Mouse (Mus musculus) forebrain, postnatal 0 days (tissue): ENCODE data around the gene Npb. TPM values are rescaled to one million over a fixed set of nuclear protein-coding genes. Genes with fewer than 3 reads are reported as not detected.
A peak's percentile ranks its signal among the peaks of the same experiment; 100 is the strongest.
"Not testable (repeated sequence)": the region's sequence is repeated elsewhere in the genome, so short reads cannot be mapped to it uniquely, and the experiment has no call there.

ENCODE experiments used
- ATAC-seq: fragments of 200-750 bp; cut with Nextera tagmentation; 2 replicates; pipeline ENCODE4 v1.8.0; 2017; ENCODE audit warnings: mild to moderate bottlenecking, moderate library complexity
- DNase-seq: peaks from one replicate; pipeline ENCODE4 v3.0.0-alpha.2; 2015
- H3K27ac ChIP-seq: fragments of 300-500 bp; sonication (generic); 2 replicates; pipeline ENCODE4 v1.5.1; 2014; ENCODE audit warnings: low read depth, mild to moderate bottlenecking, antibody characterized with exemption, low read length, moderate library complexity, mixed read lengths
- H3K27me3 ChIP-seq: fragments of 300-500 bp; sonication (generic); 2 replicates; pipeline ENCODE4 v1.6.1; 2014; ENCODE audit warnings: mild to moderate bottlenecking, low read length, mixed read lengths; ENCODE audit not compliant: insufficient read depth
- H3K36me3 ChIP-seq: fragments of 300-500 bp; sonication (generic); 2 replicates; pipeline ENCODE4 v1.6.1; 2014; ENCODE audit warnings: mild to moderate bottlenecking, moderate library complexity; ENCODE audit not compliant: insufficient read depth
- H3K4me1 ChIP-seq: fragments of 300-500 bp; sonication (generic); 2 replicates; pipeline ENCODE4 v1.6.1; 2014; ENCODE audit warnings: antibody characterized with exemption; ENCODE audit not compliant: insufficient read depth
- H3K4me2 ChIP-seq: fragments of 300-500 bp; sonication (generic); 2 replicates; pipeline ENCODE4 v1.6.1; 2014; ENCODE audit warnings: low read depth, mild to moderate bottlenecking, moderate library complexity
- H3K4me3 ChIP-seq: fragments of 300-500 bp; sonication (generic); 2 replicates; pipeline ENCODE4 v1.5.1; 2014; ENCODE audit warnings: low read depth, low read length, mixed read lengths
- H3K9ac ChIP-seq: fragments of 300-500 bp; sonication (generic); 2 replicates; pipeline ENCODE4 v1.6.1; 2014; ENCODE audit warnings: mild to moderate bottlenecking
- H3K9me3 ChIP-seq: fragments of 300-500 bp; sonication (generic); 2 replicates; pipeline ENCODE4 v1.6.1; 2016; ENCODE audit warnings: low read length
- CTCF ChIP-seq: sonication (generic); IDR thresholded peaks from 2 replicates; pipeline ENCODE4 v1.5.1; 2016; ENCODE audit warnings: antibody characterized with exemption, control low read depth, low read depth
- WGBS: fragments of 180-500 bp; shearing (Covaris S2); extraction: QIAGEN DNeasy Blood & Tissue Kit; methylation state at CpG from one replicate; pipeline ENCODE4 v1.1.7; 2014; 5-methylcytosine and 5-hydroxymethylcytosine counted together
- polyA plus RNA-seq: library from polyadenylated mRNA; unstranded; fragments of >200 nt; fragmentation: Nextera tagmentation; extraction: Ambion mirVana; gene quantifications from 2 replicates; pipeline ENCODE4 v1.2.1, GENCODE M21; 2015
- total RNA-seq: library from RNA; depleted of rRNA; stranded (reverse); fragments of >200 nt; gene quantifications from 2 replicates; pipeline ENCODE4 v1.2.3, GENCODE M21; 2014; rRNA removed

Gene Npb
- total RNA-seq (not detected in 2 replicates), polyA plus RNA-seq (0.42 and 0.80 TPM in 2 replicates)

GRCm38 (mm10) chr11:120608241-120609034, at the start of gene Npb:
TSS of gene Npb (plus strand) at chr11:120608477.
- H3K9me3 ChIP-seq: no peaks in the 10 kb centered on the region
- H3K4me3 ChIP-seq: no peak within 1 kb of the TSS
- no peaks in the 10 kb centered on the region for H3K4me1 ChIP-seq
- DNase-seq (no peak), ATAC-seq (no peak)
- 8% methylated on average over 45 of the region's 45 CpGs for WGBS
- H3K36me3 ChIP-seq: peaks cover 69% of the 10 kb centered on the region
- H3K4me2 ChIP-seq: peak within 1 kb of the TSS; percentile 31
- no peaks in the 10 kb centered on the region for H3K27me3 ChIP-seq
- no peak for TF ChIP-seq CTCF
- peak within 1 kb of the TSS; percentile 26; the same call in 1 of the 2 replicates for H3K9ac ChIP-seq
- no peak within 1 kb of the TSS for H3K27ac ChIP-seq

DNA sequence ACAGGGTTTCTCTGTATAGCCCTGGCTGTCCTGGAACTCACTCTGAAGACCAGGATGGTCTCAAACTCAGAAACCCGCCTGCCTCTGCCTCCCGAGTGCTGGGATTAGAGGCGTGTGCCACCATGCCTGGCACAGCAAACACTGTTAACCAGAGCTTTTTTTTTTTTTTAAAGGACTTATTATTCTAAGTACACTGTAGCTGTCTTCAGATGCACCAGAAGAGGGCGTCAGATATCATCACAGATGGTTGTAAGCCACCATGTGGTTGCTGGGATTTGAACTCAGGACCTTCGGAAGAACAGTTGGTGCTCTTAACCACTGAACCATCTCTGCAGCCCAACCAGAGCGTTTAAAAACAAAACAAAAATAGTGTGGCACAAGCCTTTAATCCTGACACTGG, 49.4 kb upstream of the Npb start:
- H3K9me3 ChIP-seq, H3K4me3 ChIP-seq, H3K27me3 ChIP-seq, DNase-seq, H3K9ac ChIP-seq, H3K4me1 ChIP-seq, H3K27ac ChIP-seq, ATAC-seq, H3K4me2 ChIP-seq: not testable (repeated sequence)
- peaks cover 45% of the 10 kb centered on the region for H3K36me3 ChIP-seq
- WGBS: 89% methylated on average over 6 of the region's 6 CpGs

- H3K4me1 ChIP-seq: no peaks in the 10 kb centered on the region
- H3K27me3 ChIP-seq: no peaks in the 10 kb centered on the region
- H3K9me3 ChIP-seq: no peaks in the 10 kb centered on the region
- WGBS: 91% methylated on average over 13 of the region's 13 CpGs
- ATAC-seq (no peak), DNase-seq (no peak)
- H3K4me2 ChIP-seq: no peak overlapping the region
- no peak overlapping the region for H3K4me3 ChIP-seq
- no peak overlapping the region for H3K9ac ChIP-seq
- no peak overlapping the region for H3K27ac ChIP-seq
- H3K36me3 ChIP-seq: peaks cover 67% of the 10 kb centered on the region
- TF ChIP-seq CTCF: no peak
These were observed 47.1 kb upstream of the Npb start for GRCm38 (mm10) chr11:120560952-120561728.

- no peak for ATAC-seq
- Histone ChIP-seq H3K27me3 (no peaks in the 10 kb centered on the region), H3K4me1 (no peaks in the 10 kb centered on the region), H3K36me3 (peaks cover 84% of the 10 kb centered on the region), H3K27ac (no peak overlapping the region), H3K9ac (no peak overlapping the region), H3K9me3 (no peaks in the 10 kb centered on the region), H3K4me3 (no peak overlapping the region), H3K4me2 (no peak overlapping the region)
- 96% methylated on average over 13 of the region's 13 CpGs for WGBS
- no peak for TF ChIP-seq CTCF
- DNase-seq: no peak
These were observed 45.3 kb upstream of the Npb start for GRCm38 (mm10) chr11:120562949-120563348.

- H3K36me3 ChIP-seq: peaks cover 90% of the 10 kb centered on the region
- H3K27ac ChIP-seq: no peak overlapping the region
- H3K4me3 ChIP-seq: no peak overlapping the region
- no peak overlapping the region for H3K4me2 ChIP-seq
- TF ChIP-seq CTCF: no peak
- H3K9ac ChIP-seq: no peak overlapping the region
- no peak for ATAC-seq
- no peak for DNase-seq
- H3K9me3 ChIP-seq: no peaks in the 10 kb centered on the region
- 87% methylated on average over 9 of the region's 9 CpGs for WGBS
- H3K27me3 ChIP-seq: no peaks in the 10 kb centered on the region
- H3K4me1 ChIP-seq: no peaks in the 10 kb centered on the region
These were observed 43.2 kb upstream of the Npb start for GRCm38 (mm10) chr11:120565114-120565513.

- H3K27ac ChIP-seq: no peak overlapping the region
- H3K4me1 ChIP-seq: 0 out of 2 replicates have a peak, but pooled peaks cover 4% of the 10 kb centered on the region
- ATAC-seq (no peak), DNase-seq (no peak)
- H3K27me3 ChIP-seq: no peaks in the 10 kb centered on the region
- WGBS: 93% methylated on average over 6 of the region's 6 CpGs
- TF ChIP-seq CTCF: no peak
- no peak overlapping the region for H3K4me2 ChIP-seq
- no peak overlapping the region for H3K4me3 ChIP-seq
- H3K36me3 ChIP-seq: peaks cover 72% of the 10 kb centered on the region
- H3K9me3 ChIP-seq: no peaks in the 10 kb centered on the region
- H3K9ac ChIP-seq: no peak overlapping the region
These were observed 40.0 kb upstream of the Npb start for GRCm38 (mm10) chr11:120568324-120568723.

DNA sequence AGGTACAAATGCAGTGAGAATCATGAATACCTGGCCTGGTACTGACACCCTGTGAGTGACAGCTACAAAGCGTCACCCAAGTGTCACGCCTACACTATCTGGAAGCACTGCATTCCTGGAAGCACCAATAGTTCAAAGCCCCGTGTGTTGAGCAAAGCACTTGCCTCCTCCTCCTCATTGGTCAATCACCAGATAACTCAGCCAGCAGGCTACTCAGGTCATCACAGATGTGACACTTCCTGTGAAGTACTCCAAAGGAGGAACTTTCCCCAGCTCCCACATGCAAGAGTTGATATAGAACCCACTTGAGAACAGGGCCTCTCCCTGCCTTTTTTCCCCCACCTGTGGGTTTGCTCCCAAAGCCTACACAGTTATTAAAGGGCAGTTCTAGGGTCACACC, 37.2 kb upstream of the Npb start:
- Histone ChIP-seq H3K27ac (no peak overlapping the region), H3K36me3 (peaks cover 46% of the 10 kb centered on the region), H3K4me3 (no peak overlapping the region; the same call in 1 of the 2 replicates), H3K4me1 (0 out of 2 replicates have a peak, but pooled peaks cover 7% of the 10 kb centered on the region), H3K4me2 (no peak overlapping the region; the same call in 1 of the 2 replicates), H3K9ac (no peak overlapping the region), H3K9me3 (no peaks in the 10 kb centered on the region), H3K27me3 (no peaks in the 10 kb centered on the region)
- no peak for ATAC-seq
- WGBS: 79% methylated on average over 3 of the region's 3 CpGs
- no peak for DNase-seq
- TF ChIP-seq CTCF: no peak
